Mouse (Mus musculus): ENCODE results near the gene Efl1.
A peak's percentile ranks its signal among the peaks of the same experiment; 100 is the strongest.

Gene Efl1

DNA sequence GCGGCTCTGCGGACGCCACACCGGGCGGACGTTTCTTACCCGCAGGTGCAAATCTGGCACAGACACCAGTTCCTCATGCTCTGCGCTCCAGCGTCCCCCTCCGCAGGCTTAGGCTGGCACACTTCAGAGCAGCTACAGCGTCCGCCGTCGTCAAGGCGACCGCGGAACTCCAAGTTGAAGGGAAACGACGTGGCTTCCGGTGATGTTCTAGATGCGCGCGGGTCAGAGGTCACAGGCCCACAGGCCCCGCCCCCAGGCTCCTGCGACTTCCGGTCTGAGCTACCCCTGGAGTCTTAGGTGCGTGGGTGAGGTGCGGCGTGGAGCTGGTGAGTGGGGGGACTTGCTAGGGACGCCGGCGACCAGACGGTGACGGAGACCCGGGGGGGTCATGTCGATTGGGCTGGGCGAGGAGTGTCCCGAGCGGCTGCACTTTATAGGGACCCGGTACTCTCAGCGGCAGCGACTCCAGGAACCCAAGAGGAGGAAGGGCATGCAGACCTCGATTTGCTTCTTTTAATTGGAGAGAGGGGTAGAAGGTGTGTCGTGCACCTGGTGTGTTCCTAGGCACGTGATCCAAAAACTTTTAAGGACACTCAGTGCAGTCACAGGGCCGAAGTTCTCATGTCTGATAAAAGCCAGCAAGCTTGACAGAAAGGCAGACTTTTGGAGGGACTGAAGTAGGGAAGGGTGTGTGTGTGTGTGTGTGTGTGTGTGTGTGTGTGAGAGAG lies at the start of gene Efl1, which contains the start of gene Saxo2:
Gene Efl1, plus strand, starts transcription at position 262 of the 728 bp plus-strand sequence.
Gene Saxo2, minus strand, starts transcription at position 176 of the 728 bp plus-strand sequence.
- peak; percentile 97 to 99 for DNase-seq (ENCODE audit: low spot score in 2 of 2)

GRCm38 (mm10) chr7:82602008-82602407 lies 46.4 kb upstream of the Efl1 start:
- no peak for DNase-seq (ENCODE audit: low spot score in 2 of 2)

- DNase-seq (ENCODE audit: low spot score in 2 of 2), result no peak
Observed at GRCm38 (mm10) chr7:82605425-82605824, 43.0 kb upstream of the Efl1 start.

DNA sequence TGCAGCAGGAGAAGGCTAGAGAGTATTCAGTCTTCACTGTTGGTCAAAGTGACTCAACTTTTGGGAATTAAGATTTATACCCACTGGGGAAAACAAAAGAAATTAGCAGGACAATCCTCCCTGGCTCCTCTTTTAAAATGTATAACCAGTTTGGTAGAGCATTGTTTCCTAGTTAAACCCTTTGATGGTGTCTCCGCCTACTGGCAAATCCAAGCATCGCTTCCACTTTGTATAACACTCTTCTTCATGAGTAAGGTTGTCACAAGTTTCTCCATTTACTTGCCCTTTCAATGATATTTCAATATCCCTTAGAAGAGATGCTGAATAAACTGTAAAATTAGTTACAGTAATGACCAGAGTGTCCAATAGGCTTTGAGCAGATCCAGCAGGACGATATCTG lies 38.8 kb upstream of the Efl1 start:
- DNase-seq (ENCODE audit: low spot score in 2 of 2), result peak; percentile 3 to 5

GRCm38 (mm10) chr7:82625342-82625741 lies 23.1 kb upstream of the Efl1 start:
- DNase-seq (ENCODE audit: low spot score in 2 of 2), result no peak

DNA sequence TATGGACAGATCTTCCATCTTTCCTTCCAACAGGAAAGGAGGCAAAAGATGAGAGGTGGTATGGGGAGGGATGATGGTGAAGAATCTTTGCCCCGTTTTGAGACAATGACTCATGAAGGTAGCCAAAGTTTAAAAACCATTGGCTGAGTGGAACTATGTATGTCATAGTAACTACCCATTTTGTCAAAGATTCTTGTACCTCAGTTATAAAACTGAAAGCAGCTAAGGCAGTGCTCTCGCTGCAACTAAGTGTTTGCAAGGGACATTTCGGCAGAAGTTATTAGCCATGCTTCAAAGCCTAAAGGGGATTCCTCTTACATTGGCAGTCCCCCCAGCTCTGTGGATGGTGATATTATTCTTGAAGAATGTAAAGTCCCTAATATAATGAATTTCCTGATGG lies 1.2 kb upstream of the Efl1 start:
- no peak for DNase-seq (ENCODE audit: low spot score in 2 of 2)

GRCm38 (mm10) chr7:82647909-82648308 lies 505 bp upstream of the Efl1 start:
- no peak for DNase-seq (ENCODE audit: low spot score in 2 of 2)

DNA sequence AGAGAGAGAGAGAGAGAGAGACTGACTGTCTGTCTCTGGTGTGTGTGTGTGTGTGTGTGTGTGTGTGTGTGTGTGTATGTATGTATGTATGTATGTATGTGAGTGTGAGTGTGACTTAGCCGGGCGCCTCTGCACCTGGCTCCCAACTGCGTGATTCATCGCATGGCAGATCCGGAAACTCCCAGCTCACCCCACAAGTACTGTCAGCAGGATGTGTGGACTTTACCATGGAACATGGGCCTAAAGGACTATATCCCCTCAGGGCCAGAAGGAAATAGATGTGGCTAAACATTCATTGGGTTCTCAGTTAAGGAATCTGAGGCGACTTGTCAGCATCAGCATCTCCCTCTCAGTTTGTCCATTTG lies 649 bp downstream of the Efl1 start:
- DNase-seq (ENCODE audit: low spot score in 2 of 2), result peak in 1 of 2 experiments; percentile 31

GRCm38 (mm10) chr7:82664604-82665003 lies 16.2 kb downstream of the Efl1 start:
- no peak for DNase-seq (ENCODE audit: low spot score in 2 of 2)

GRCm38 (mm10) chr7:82676001-82676400 lies 27.6 kb downstream of the Efl1 start:
- DNase-seq (ENCODE audit: low spot score in 2 of 2), result no peak

GRCm38 (mm10) chr7:82676834-82677233 lies 28.4 kb downstream of the Efl1 start:
- DNase-seq (ENCODE audit: low spot score in 2 of 2), result no peak

DNA sequence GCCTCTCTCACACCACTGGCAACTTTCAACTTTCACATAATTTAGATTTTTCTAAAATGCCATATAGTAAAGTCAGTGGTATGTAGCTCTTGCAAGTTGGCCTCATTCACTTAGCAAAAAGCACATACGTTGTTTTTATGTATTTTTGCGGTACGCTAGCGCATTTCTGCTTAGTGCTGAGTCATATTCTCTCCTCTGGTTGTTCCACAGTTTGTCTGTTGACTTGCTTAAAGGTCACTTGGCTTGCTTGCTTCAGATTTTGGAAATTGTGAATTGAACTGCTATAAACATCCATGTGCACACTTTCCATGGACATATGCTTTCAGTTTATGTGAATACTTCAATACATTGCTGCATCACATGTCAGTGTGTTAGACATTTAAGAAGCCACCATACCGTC lies 31.5 kb downstream of the Efl1 start:
- DNase-seq (ENCODE audit: low spot score in 2 of 2), result no peak

DNA sequence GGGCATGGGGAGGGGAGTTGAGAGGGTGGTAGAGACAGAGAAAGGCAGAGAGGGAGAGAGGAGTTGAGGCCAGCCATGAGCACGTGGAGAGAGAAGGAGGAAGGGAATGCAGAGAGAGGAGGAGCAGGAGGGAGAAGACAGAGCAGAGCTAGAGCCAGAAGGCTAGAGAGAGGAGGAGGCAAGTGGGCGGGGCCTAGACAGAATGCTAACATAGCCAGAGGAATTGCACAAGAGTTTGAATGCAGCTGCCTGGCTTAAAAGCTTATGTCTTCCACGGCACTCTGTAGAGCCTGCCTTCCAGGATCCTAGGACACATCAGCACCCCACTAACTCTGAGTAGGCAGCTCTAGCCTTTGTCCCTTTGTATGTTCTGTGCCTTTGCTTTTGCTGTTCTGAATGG lies 40.3 kb downstream of the Efl1 start:
- peak in 1 of 2 experiments; percentile 43 for DNase-seq (ENCODE audit: low spot score in 2 of 2)

DNA sequence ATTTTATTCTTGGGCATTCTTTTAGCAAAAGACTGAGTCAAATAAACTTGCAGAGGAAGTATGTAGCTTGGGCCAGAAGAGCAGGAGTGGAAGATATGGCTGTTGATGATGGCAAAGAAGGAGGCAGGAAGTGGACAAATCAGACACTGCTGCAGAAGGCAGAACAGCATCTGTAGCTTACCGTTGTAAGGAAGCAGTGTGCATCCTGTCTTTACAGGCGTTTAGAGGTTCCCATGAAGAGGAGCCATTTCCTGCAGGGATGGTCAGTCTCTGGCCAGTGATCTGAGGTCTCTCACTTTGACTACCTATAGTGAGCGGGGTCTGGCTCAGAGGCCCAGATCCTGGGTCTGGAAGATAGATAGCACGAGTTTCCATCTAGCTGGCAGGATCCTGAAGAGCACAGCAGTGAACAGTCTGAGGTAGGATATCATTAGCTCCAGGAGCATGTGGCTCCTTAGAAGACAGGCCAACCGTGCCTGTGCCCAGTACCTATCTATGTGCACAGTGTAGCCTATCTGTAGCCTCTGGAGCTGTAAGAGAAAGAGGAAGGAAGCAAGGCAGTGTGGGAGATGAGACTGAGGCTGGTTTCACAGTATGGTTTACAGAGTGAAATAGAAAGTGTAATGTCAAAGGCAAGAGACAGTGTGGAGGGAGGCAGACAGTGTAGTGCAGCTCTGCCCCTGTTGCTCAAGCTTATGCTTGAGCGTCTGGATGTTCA lies 42.8 kb downstream of the Efl1 start:
- no peak for DNase-seq (ENCODE audit: low spot score in 2 of 2)

- DNase-seq (ENCODE audit: low spot score in 2 of 2), result no peak
Observed at GRCm38 (mm10) chr7:82697668-82698067, 49.3 kb downstream of the Efl1 start.

GRCm38 (mm10) chr7:82698968-82699367 lies 50.6 kb downstream of the Efl1 start:
- DNase-seq (ENCODE audit: low spot score in 2 of 2), result no peak

DNA sequence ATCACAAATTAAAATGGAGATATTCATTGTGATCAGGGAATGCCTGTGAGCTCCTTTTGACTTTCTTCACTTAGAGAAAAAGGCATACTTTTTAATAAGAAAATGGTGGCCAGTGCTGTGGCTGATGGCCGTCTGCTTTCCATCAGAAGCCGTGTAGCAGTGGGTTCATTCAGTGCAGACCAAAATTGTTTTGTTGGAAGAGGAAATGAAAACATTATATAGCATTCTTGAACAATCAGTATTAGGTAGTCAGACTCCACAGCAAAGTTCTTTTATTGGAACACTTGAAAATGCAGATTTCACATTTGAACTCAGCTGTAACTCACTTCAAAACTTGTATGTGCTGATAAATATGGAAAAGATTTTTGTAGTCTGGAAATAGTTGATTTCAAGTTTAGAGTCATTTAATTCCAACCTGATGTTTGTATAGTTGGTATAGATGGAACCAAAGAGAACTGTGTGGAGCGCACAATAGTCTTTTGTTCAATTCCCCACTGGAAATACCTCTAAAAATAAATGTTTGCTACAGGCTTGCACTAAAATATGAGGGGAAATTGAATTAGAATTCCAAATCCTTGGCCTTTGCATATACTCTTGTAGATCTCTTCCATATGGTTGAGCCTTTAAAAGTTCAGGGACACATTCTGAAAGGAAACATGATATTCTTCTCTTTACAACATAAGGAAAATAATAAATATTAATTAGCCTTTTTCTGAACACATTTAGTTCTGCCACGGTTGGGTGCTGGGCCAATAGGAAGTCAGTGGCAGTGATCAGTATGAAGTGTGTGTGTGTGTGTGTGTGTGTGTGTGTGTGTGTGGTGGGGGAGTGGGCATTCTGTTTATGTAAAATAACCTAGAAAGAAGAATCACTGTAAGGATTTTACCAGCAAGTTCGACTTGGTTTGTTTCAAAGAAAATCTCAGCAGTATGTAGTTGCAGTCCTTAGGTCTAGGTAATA lies 54.2 kb downstream of the Efl1 start:
- no peak for DNase-seq (ENCODE audit: low spot score in 2 of 2)

DNA sequence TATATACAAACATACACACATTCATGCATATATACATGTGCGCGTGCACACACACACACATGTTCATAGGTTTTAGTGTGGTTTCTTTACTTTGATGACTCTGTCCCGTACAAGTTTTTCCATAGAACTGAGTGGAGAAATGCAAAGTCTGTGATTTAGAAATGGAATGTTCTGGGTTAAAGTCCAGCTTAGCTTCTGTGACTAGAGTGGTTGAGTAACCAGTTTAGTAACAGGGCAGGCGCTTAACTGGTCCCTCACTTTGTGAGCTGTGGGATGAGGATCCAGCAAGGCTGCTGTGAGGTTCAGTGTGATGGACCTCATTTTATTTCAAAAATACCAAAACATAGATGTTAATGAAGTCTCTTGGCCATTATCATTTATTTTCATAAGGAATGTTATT lies 60.8 kb downstream of the Efl1 start:
- DNase-seq (ENCODE audit: low spot score in 2 of 2), result no peak

- peak; percentile 60 to 64 for DNase-seq (ENCODE audit: low spot score in 2 of 2)
Observed at GRCm38 (mm10) chr7:82715210-82715911, 66.9 kb downstream of the Efl1 start.

DNA sequence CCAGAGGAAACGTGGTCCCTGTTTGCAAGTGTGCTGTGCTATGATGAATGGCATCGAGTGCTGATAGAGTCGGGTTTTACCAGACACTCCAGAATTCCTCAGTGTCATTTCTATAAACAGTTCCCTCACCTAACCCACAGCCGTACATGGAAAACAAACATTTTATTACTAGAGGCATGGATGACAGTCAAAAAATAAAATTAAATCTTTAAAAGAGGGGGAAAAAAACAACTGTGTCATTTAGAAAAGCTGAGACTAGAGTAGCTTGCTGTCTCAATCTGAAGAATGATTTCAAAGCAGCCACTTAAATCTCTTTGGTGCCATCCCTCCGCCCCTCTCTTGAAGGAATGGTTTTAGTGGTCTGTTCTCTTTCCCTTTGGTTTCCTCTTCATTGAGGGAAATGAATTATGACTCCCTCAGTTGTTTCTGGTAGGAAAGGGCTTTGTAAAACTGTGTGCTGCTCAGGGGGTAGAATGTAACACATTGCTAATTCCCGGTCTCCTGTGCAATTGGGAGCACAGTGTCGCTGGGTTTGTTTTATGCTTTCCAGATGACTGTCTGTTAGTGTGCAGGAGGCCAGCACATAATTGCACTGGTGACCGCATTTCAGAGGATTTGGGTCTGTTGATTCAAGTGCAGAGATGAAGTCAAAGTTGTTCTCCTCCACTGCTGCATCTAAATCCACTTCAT lies 67.6 kb downstream of the Efl1 start:
- DNase-seq (ENCODE audit: low spot score in 2 of 2), result no peak

DNA sequence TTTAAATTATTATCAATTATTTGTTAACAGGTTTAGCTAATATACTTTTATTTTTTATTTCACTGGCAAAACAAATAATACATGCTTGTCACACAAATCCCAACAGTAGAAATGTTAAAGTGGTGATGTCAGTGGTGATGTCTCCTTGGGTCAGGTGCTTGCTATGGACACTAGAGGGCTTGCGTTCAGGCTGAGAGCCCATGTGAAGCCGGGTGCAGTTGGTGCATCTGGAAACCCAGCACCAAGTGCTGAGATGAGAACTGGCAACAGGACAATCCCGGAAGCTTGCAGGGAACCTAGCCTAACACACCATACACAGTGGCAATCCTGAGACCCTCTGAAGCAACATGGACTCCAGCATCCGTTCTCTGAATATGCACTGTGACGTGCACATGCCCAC lies 70.9 kb downstream of the Efl1 start:
- no peak for DNase-seq (ENCODE audit: low spot score in 2 of 2)

Measured in right cerebral cortex, adult 2 months (tissue).